Mouse (Mus musculus) mature B cell (primary cell): ENCODE data around the gene Tma7.

ENCODE experiments used
- in situ Hi-C: fragments of 300-500 bp; cut with MboI; formaldehyde crosslinking; loops from 2 replicates; pipeline ENCODE4 v1.14.3; 2019

Tma7 gene

DNA sequence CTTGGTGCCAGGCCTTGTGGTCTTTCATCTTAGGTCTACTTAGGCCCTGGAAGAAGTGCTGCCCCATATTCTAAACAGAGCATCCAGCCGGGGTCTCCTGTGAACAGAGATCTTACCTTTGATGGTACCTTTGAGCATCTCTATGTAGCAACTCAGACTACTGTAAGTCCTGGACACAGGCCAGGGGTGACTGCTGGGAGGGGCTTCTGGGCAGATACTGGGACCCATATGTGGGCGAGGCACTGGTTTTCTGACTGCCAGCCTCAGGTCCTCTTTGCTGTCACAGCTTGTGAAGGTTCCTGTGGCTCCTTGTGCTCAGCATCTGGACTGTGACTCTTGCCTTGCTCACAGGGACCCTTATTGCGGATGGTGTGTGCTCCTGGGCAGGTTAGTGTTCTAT is 20.2 kb upstream of the Tma7 start:
- in situ Hi-C loops = no loop called here

- in situ Hi-C loops = no loop called here
Observed at GRCm38 (mm10) chr9:109101933-109102445, 19.6 kb upstream of the Tma7 start.

DNA sequence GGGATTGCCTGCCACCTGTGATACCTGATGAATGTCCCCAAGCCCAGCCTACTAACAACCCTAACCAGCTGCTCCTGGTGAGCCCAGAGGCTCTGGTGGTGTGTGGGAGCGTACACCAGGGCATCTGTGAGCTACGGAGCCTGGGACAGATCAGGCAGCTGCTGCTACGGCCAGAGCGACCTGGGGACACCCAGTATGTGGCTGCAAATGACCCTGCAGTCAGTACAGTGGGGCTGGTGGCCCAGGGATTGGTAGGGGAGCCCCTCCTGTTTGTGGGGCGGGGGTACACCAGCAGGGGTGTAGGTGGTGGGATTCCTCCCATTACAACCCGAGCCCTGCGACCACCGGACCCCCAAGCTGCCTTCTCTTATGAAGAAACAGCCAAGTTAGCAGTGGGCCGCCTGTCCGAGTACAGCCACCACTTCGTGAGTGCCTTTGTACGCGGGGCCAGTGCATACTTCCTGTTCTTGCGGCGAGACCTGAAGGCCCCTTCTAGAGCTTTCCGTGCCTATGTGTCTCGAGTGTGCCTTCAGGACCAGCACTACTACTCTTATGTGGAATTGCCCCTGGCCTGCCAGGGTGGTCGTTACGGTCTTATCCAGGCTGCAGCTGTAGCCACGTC is 18.0 kb upstream of the Tma7 start:
- in situ Hi-C loops = no loop called here

GRCm38 (mm10) chr9:109098969-109099368 is 16.6 kb upstream of the Tma7 start:
- in situ Hi-C loops = no loop called here

DNA sequence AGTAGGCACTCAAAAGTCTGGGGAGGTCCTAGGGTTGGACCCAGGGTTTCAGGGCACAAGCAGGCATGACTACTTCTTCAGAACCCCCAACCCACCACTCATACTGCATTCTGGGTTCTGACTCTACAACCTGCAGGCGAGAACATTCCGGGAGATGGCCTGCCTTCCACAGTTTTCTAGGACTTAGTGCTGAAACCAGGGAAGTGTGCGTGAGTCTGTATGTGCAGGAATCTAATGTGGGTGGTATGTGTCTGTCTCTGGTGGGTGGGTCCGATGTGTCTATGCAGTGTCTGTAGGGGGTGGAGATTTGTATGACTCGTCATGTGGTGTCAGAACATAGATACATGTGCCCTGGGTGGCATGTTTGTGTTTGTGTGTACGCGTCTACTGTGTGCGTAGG is 16.0 kb upstream of the Tma7 start:
- in situ Hi-C loops = no loop called here

- in situ Hi-C loops = no loop called here
Observed at GRCm38 (mm10) chr9:109097831-109098230, 15.4 kb upstream of the Tma7 start.

DNA sequence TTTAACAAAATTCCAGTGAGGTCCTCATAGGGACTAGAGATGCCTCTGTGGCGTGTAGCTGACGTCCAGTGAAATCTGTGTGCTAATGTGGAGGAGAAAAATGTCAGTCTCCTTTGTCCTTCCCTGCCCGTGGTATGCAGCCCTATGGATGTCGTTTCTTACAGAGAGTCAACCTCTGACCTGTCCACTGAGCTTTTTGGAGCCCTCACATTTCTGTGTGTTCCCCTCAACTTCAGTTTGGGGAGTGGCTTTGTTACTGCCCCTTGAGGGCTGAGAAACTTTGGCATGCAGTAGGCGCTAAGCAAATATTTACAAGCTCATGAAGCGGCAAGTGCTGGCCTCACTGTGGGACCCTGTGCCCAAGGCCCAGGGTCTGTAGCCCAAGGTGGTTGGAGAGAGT is 14.9 kb upstream of the Tma7 start:
- in situ Hi-C loops = no loop called here

DNA sequence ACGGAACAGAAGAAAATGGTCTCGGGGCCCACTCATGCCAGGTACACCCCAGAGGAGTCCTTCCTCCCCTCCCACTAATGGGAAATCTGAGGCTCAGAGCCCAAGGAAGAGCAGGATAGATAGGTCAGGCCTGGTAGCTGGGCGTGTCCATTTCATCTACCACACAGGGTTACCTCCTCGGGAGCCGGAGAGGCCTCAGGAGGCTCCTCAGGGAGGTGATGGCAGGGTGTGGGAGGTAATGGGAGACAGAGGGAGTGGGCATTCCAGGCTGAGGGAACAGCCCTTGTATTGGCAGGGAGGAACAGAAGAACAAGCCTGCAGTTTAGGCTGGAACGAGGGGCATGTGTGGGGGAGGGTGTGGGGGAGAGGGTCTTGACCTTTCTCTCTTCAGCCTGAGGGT is 14.5 kb upstream of the Tma7 start:
- in situ Hi-C loops = no loop called here

DNA sequence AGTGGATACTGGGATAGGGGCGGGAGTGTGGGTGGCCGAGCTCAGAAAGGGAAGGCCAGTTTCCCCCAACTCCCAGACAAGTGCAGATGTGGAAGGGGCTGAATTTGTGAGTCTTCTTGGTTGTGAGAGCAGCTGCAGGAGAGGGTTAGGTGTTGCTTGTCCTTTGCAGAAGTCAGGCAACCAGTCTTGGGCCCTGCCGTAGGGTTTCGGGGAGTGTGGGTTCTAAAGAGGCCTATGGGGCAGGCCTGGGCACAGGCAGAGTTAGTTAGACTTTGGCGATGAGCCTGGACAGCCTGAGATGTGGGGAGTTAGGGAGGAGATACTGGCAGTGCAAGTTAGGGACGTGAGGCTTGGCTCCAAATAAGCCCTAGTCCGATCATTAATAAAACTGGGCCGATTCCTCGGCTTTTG is 13.9 kb upstream of the Tma7 start:
- in situ Hi-C loops = no loop called here

DNA sequence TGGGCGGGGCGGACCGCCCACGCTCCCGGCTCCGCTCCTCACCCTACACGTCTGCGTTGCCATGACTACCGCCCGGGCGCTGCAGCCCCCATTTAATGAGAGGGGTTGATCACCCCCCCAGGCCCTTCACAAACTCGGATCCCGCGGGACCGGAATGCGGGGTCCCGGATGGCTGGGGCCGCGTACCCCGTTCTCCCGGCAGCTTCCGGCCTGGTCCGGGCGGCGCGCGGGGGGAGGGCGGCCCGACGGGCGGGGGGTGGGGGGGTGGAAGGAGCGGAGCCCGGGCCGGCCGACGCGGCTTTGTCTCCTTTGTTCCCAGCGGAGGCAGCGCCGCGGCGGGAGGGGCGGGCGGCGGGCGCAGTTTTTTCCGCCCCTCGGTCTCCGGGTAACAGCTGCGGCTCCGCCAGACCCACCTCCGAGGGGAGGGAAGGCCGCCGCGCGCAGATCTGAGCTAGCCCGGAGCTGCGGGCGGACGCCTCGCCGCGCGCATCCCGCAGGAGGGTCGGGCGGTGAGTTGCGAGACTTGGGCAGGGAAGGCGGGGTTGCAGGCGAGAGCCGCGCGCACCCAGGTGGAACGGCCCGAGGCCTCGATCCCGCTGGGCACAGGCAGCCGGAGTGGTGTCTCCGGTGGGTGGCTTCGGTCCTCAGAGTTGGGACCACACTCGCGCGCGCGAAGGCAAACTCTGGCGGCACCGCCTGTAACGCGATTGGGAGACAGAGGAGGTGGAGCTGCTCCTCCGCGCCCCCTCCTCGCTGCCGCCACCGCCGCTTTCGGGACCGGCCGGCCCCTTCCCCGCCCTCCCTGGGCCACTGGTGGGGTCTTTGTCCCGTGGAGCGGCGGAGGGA is 13.0 kb upstream of the Tma7 start, which contains the start of gene Plxnb1:
Gene Plxnb1, plus strand, starts transcription at position 253 of the 846 bp plus-strand sequence.
- in situ Hi-C loops = no loop called here

GRCm38 (mm10) chr9:109094553-109095136 is 12.3 kb upstream of the Tma7 start:
- in situ Hi-C loops = no loop called here

DNA sequence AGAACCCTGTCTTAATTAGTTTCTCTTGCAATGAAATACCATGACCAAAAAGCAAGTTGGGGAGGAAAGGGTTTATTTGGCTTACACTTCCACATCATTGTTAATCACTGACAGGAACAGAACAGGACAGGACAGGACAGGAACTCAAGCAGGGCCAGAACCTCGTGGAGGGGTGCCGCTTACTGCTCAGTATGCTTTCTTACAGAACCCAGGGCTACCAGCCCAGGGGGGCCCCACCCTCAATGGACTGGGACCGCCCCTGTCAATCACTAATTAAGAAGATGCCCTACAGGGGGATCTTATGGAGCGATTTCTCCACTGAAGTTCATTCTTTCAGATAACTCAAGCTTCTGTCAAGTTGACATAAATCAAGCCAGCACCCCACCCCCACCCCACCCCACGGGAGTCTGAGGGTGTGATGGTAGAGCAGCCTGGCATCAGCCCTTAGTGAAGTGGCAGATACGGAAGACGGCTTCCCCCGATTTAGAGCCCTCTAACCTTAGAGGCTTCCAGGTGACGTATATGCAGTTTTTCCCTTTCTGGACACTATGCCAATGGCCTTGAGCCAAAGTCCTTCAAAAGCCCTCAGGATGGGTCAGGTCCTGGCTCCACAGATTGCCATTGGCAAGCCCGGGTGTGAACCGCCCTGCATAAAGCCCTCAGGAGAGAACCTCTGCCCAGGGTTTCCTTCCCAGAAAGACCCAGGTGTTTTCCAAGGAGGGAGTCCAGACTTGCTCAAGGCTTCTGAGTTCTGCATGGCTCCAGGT is 11.6 kb upstream of the Tma7 start:
- in situ Hi-C loops = no loop called here

DNA sequence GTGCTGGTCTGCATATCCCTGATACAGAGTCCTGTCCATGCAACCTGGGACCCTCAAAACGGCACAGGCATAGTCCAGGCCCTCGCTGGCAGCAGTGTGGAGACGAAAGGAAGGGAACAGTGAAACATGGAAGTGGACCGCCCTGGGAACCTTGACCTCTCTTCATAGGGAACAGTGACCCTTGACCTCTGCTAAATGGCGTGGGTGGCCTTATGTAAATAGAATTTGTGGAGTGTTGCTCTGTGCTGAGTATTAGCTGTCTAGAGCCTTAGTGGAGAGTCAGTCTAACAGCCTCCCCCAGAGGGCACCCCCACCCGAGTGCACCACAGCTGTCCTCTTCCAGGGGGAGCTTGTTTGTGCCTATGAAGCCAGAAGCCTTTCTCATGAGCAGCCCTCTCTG is 10.4 kb upstream of the Tma7 start:
- in situ Hi-C loops = no loop called here

DNA sequence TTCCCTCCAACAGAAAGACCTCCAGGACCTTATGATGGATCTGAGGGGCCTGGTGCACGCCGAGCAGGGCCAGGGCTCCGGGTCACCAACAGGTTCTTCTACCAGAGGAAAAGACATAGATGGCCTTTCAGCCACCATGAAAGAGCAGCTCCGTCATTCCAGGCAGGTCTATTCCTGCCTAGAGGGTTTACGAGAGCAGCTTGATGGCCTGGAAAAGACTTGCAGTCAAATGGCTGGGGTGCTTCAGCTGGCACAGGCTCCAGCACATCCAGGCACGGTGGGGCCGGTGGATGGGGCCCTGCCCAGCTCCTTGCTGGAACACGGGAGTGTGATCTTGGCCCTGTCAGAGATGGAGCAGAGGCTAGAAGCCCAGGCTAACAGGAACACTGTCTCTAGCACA is 9.4 kb upstream of the Tma7 start:
- in situ Hi-C loops = no loop called here

GRCm38 (mm10) chr9:109090446-109090845 is 8.1 kb upstream of the Tma7 start:
- in situ Hi-C loops = no loop called here

- in situ Hi-C loops = no loop called here
Observed at GRCm38 (mm10) chr9:109087987-109088386, 5.6 kb upstream of the Tma7 start.

DNA sequence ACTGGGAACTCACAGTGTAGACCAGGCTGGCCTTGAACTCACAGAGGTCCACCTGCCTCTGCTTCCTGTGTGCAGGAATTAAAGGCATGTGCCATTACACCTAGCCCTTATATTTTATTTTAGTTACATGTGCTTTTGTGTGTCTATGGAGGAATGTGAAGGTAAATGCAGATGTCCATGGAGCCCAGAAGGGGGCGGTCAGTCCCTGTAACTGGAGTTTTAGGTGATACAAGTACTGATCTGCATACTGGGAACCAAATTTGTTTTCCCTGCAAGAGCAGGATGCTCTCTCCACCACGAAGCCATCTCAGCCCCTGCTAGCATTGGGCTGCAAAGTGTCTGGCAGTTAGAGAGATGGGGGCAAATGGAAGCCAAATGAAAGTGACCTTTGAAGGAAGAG is 2.5 kb upstream of the Tma7 start:
- in situ Hi-C loops = no loop called here

GRCm38 (mm10) chr9:109081749-109082123 is 651 bp downstream of the Tma7 start:
- in situ Hi-C loops = no loop called here

DNA sequence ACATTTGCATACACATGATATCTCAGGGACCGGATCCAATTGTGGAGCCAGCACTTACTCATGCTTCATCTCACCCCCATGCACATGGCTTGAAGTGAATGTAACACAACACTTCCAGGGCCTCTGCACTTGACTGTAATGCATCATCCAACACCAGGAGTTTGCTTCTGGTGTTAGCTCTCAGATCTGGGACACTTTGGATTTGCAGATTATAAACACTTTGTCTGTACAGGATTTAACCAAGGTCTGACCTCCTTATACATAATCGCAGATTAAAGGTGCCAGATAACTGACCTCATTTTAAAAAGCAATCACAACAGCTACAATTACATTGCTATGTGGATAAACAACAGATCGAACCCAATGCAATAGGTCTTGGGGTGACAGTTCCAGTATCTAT is 1.9 kb downstream of the Tma7 start:
- in situ Hi-C loops = no loop called here

DNA sequence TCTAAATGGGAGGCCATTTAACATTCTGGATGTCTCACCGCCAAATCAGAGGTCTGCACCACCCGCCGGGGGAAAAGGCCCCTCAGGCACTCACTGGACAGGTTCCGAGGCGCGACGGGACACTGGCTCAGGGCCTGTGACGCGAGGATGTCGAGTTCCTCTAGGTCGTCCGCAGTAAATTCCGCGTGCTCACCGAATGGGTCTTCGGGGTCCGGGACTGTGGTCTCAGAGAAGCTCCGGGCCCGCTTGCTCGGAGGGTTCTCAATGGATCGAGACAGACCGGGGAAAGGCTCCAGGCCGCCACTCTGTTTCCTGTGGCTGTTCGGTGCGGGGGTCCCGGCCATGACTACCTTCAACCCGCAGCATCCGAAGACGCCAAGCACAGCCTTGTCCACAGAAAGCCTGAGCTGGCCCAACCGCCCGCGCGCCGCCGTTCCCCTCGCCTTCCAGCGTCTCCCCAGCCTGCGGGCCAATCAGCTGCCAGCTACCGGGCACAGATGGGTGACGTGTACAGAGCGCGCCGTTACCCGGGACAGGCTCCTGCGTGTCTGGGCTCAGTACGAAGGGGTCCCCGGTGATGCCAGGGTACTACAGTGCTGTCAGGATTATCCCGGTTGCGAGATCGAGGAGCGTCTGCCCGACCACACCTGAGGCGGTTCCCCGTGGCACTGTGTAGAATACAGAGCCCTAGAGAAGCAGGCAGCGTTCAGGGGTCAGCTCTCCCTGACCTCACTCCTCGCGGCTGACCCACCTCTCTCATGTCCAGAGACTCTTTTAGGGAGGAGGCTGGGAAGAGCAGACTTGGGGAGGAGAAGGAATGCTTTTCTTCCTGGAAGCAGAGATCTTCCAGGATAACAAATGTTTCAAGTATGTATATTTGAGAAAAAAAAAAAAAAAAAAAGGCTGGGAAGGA is 8.5 kb downstream of the Tma7 start, which contains the start of gene Atrip:
Gene Atrip, minus strand, starts transcription at position 464 of the 913 bp plus-strand sequence.
- in situ Hi-C loops = no loop called here
